Mouse (Mus musculus): ENCODE measurements at regions not wholly inside any gene's neighbourhood (a gene's known extent, or its start where the extent isn't known, plus 50 kb on each side); places are given as distances from the start of the nearest gene placed in this dataset.
"Not testable (repeated sequence)": the region's sequence is repeated elsewhere in the genome, so short reads cannot be mapped to it uniquely, and the experiment has no call there.

GRCm38 (mm10) chr1:150202022-150202421 is 102.2 kb downstream of the Ptgs2 start:
- no peaks in the 10 kb centered on the region for H3K9me3 ChIP-seq (replicated peaks; ENCODE audit: control insufficient read depth, insufficient read depth, low read length, poor library complexity, severe bottlenecking)
- no peaks in the 10 kb centered on the region for H3K4me1 ChIP-seq (ENCODE audit: control insufficient read depth, insufficient read depth, low read length)
- H3K4me3 ChIP-seq (ENCODE audit: low read depth, low read length) = no peak overlapping the region
- no peaks in the 10 kb centered on the region for H3K36me3 ChIP-seq (ENCODE audit: control insufficient read depth, insufficient read depth, low read length, poor library complexity, severe bottlenecking)
- no peaks in the 10 kb centered on the region for H3K27me3 ChIP-seq (ENCODE audit: control insufficient read depth, insufficient read depth, low read length, poor library complexity, severe bottlenecking)
- TF ChIP-seq POLR2A (IDR thresholded peaks at IDR 0.05; ENCODE audit: insufficient read depth, low read length) (no peak), CTCF (IDR thresholded peaks at IDR 0.05; ENCODE audit: low read depth, low read length) (no peak)
- H3K9ac ChIP-seq (ENCODE audit: low read depth, poor library complexity, severe bottlenecking) = no peak overlapping the region
- H3K27ac ChIP-seq (ENCODE audit: insufficient read depth, low read length) = no peak overlapping the region

DNA sequence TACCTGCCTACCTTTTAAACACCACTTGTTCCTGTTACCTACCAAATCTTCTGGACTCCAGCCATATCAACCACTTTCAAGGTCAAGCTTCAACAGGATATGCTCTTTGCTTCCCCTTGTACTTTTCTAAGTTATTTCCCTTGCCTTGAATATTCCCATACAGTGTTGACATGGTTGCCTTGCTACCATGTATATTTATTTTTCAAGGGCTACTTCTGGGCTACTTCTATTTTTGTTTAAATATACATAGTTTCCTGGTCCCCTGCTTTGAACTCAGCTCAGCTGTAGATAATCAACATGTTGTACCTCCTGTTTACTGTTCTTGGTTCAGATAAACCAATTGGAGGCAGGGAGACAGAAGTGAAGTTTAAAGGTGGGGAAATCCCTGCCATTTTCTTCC is 106.8 kb upstream of the Pdc start:
- Histone ChIP-seq H3K27me3 (ENCODE audit: control insufficient read depth, insufficient read depth, low read length, poor library complexity, severe bottlenecking) (no peaks in the 10 kb centered on the region), H3K36me3 (ENCODE audit: control insufficient read depth, insufficient read depth, low read length, poor library complexity, severe bottlenecking) (no peaks in the 10 kb centered on the region), H3K9me3 (replicated peaks; ENCODE audit: control insufficient read depth, insufficient read depth, low read length, poor library complexity, severe bottlenecking) (no peaks in the 10 kb centered on the region), H3K4me3 (ENCODE audit: low read depth, low read length) (no peak overlapping the region), H3K4me1 (ENCODE audit: control insufficient read depth, insufficient read depth, low read length) (no peaks in the 10 kb centered on the region), H3K9ac (ENCODE audit: low read depth, poor library complexity, severe bottlenecking) (no peak overlapping the region), H3K27ac (ENCODE audit: insufficient read depth, low read length) (no peak overlapping the region)
- TF ChIP-seq EP300 (IDR thresholded peaks at IDR 0.05; ENCODE audit: insufficient read depth, low read depth, low read length) (no peak), POLR2A (IDR thresholded peaks at IDR 0.05; ENCODE audit: insufficient read depth, low read length) (no peak), CTCF (IDR thresholded peaks at IDR 0.05; ENCODE audit: low read depth, low read length) (no peak)

- Histone ChIP-seq H3K4me3 (ENCODE audit: low read depth, low read length) (no peak overlapping the region), H3K27me3 (ENCODE audit: control insufficient read depth, insufficient read depth, low read length, poor library complexity, severe bottlenecking) (no peaks in the 10 kb centered on the region), H3K9me3 (replicated peaks; ENCODE audit: control insufficient read depth, insufficient read depth, low read length, poor library complexity, severe bottlenecking) (no peaks in the 10 kb centered on the region), H3K4me1 (ENCODE audit: control insufficient read depth, insufficient read depth, low read length) (no peaks in the 10 kb centered on the region), H3K27ac (ENCODE audit: insufficient read depth, low read length) (no peak overlapping the region), H3K36me3 (ENCODE audit: control insufficient read depth, insufficient read depth, low read length, poor library complexity, severe bottlenecking) (no peaks in the 10 kb centered on the region), H3K9ac (ENCODE audit: low read depth, poor library complexity, severe bottlenecking) (no peak overlapping the region)
- no peak for TF ChIP-seq CTCF (IDR thresholded peaks at IDR 0.05; ENCODE audit: low read depth, low read length)
- no peak for TF ChIP-seq EP300 (IDR thresholded peaks at IDR 0.05; ENCODE audit: insufficient read depth, low read depth, low read length)
- no peak for TF ChIP-seq POLR2A (IDR thresholded peaks at IDR 0.05; ENCODE audit: insufficient read depth, low read length)
Observed at GRCm38 (mm10) chr1:150216672-150217071, 102.5 kb upstream of the Pdc start.

GRCm38 (mm10) chr1:150218802-150219201 is 100.4 kb upstream of the Pdc start:
- no peak for TF ChIP-seq EP300 (IDR thresholded peaks at IDR 0.05; ENCODE audit: insufficient read depth, low read depth, low read length)
- no peak for TF ChIP-seq CTCF (IDR thresholded peaks at IDR 0.05; ENCODE audit: low read depth, low read length)
- no peak for TF ChIP-seq POLR2A (IDR thresholded peaks at IDR 0.05; ENCODE audit: insufficient read depth, low read length)
- no peaks in the 10 kb centered on the region for H3K36me3 ChIP-seq (ENCODE audit: control insufficient read depth, insufficient read depth, low read length, poor library complexity, severe bottlenecking)
- H3K9ac ChIP-seq (ENCODE audit: low read depth, poor library complexity, severe bottlenecking) = no peak overlapping the region
- no peaks in the 10 kb centered on the region for H3K4me1 ChIP-seq (ENCODE audit: control insufficient read depth, insufficient read depth, low read length)
- H3K27me3 ChIP-seq (ENCODE audit: control insufficient read depth, insufficient read depth, low read length, poor library complexity, severe bottlenecking) = no peaks in the 10 kb centered on the region
- H3K4me3 ChIP-seq (ENCODE audit: low read depth, low read length) = no peak overlapping the region
- H3K9me3 ChIP-seq (replicated peaks; ENCODE audit: control insufficient read depth, insufficient read depth, low read length, poor library complexity, severe bottlenecking) = no peaks in the 10 kb centered on the region
- H3K27ac ChIP-seq (ENCODE audit: insufficient read depth, low read length) = no peak overlapping the region

- TF ChIP-seq POLR2A (IDR thresholded peaks at IDR 0.05; ENCODE audit: insufficient read depth, low read length) = no peak
- TF ChIP-seq CTCF (IDR thresholded peaks at IDR 0.05; ENCODE audit: low read depth, low read length) = no peak
- TF ChIP-seq EP300 (IDR thresholded peaks at IDR 0.05; ENCODE audit: insufficient read depth, low read depth, low read length) = no peak
- Histone ChIP-seq H3K9me3 (replicated peaks; ENCODE audit: control insufficient read depth, insufficient read depth, low read length, poor library complexity, severe bottlenecking) (peaks cover 10% of the 10 kb centered on the region), H3K4me1 (ENCODE audit: control insufficient read depth, insufficient read depth, low read length) (no peaks in the 10 kb centered on the region), H3K4me3 (ENCODE audit: low read depth, low read length) (no peak overlapping the region), H3K36me3 (ENCODE audit: control insufficient read depth, insufficient read depth, low read length, poor library complexity, severe bottlenecking) (no peaks in the 10 kb centered on the region), H3K27ac (ENCODE audit: insufficient read depth, low read length) (no peak overlapping the region), H3K27me3 (ENCODE audit: control insufficient read depth, insufficient read depth, low read length, poor library complexity, severe bottlenecking) (no peaks in the 10 kb centered on the region), H3K9ac (ENCODE audit: low read depth, poor library complexity, severe bottlenecking) (no peak overlapping the region)
Observed at GRCm38 (mm10) chr1:150225529-150225928, 93.7 kb upstream of the Pdc start.

DNA sequence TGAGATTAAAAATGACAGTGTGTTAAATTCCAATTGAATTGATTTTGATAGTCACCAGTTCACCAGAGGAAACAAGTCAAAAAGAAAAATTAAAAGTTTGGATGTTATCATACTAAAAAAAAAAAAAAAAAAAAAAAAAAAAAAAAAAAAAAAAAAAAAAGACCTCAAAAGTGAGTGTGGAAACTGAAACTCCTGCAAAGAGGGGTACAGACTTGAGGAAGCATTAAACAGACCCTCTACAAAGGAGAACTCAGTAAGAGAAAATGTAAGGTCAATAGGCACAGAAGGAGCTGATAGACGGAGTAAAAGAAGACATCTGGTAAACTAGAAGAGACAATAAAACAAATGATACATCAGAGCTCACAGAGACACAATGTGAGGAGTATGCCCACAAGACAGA is 79.7 kb upstream of the Pdc start:
- H3K9ac ChIP-seq (ENCODE audit: low read depth, poor library complexity, severe bottlenecking); H3K36me3 ChIP-seq (ENCODE audit: control insufficient read depth, insufficient read depth, low read length, poor library complexity, severe bottlenecking); H3K27me3 ChIP-seq (ENCODE audit: control insufficient read depth, insufficient read depth, low read length, poor library complexity, severe bottlenecking): not testable (repeated sequence)

More for the DNA sequence above, 79.7 kb upstream of the Pdc start:
- not testable (repeated sequence) for H3K9me3 ChIP-seq (replicated peaks; ENCODE audit: control insufficient read depth, insufficient read depth, low read length, poor library complexity, severe bottlenecking); H3K4me3 ChIP-seq (ENCODE audit: low read depth, low read length); H3K4me1 ChIP-seq (ENCODE audit: control insufficient read depth, insufficient read depth, low read length); H3K27ac ChIP-seq (ENCODE audit: insufficient read depth, low read length)

Measured in ES-Bruce4 (cell line).